Mouse (Mus musculus): ENCODE results near the gene Ly75.

GRCm38 (mm10) chr2:60369454-60369853, 13.6 kb downstream of the Ly75 start:
- TF ChIP-seq CTCF (conservative IDR thresholded peaks at IDR 0.05; ENCODE audit: insufficient read depth, insufficient read length, low read depth, low read length): no peak
- no peak for TF ChIP-seq POLR2A (IDR thresholded peaks at IDR 0.05; ENCODE audit: low read depth, low read length)

Measured in kidney, adult 2 months (tissue).